Mouse (Mus musculus) cerebellum, adult 11-12 months (tissue): Measurements from ENCODE around the gene Clasp1.

Source experiments
- DNase-seq: peaks from one replicate; pipeline ENCODE4 v3.0.0; 2022

The Clasp1 gene

GRCm38 (mm10) chr1:118388757-118389453 is at the start of gene Clasp1:
Gene Clasp1 (plus strand): TSS chr1:118389058.
- DNase-seq, result peak; percentile 98

- no peak for DNase-seq
Observed at GRCm38 (mm10) chr1:118343649-118344435, 45.0 kb upstream of the Clasp1 start.

- DNase-seq, result no peak
Observed at GRCm38 (mm10) chr1:118349922-118350321, 38.9 kb upstream of the Clasp1 start.

GRCm38 (mm10) chr1:118359071-118359761 is 29.6 kb upstream of the Clasp1 start:
- DNase-seq, result no peak

- no peak for DNase-seq
Observed at GRCm38 (mm10) chr1:118367970-118368369, 20.9 kb upstream of the Clasp1 start.

GRCm38 (mm10) chr1:118368721-118369461 is 20.0 kb upstream of the Clasp1 start:
- DNase-seq, result no peak

- DNase-seq, result no peak
Observed at GRCm38 (mm10) chr1:118377784-118378183, 11.1 kb upstream of the Clasp1 start.

GRCm38 (mm10) chr1:118380105-118380786 is 8.6 kb upstream of the Clasp1 start:
- no peak for DNase-seq

- peak; percentile 59 for DNase-seq
Observed at GRCm38 (mm10) chr1:118388127-118388756, 616 bp upstream of the Clasp1 start.

GRCm38 (mm10) chr1:118389454-118390265 is 802 bp downstream of the Clasp1 start:
- peak; percentile 83 for DNase-seq

- no peak for DNase-seq
Observed at GRCm38 (mm10) chr1:118390266-118390660, 1.4 kb downstream of the Clasp1 start.

GRCm38 (mm10) chr1:118390871-118391387 is 2.1 kb downstream of the Clasp1 start:
- peak; percentile 29 for DNase-seq

GRCm38 (mm10) chr1:118392246-118392645 is 3.4 kb downstream of the Clasp1 start:
- DNase-seq, result no peak

- DNase-seq, result no peak
Observed at GRCm38 (mm10) chr1:118393916-118394315, 5.1 kb downstream of the Clasp1 start.

- DNase-seq, result no peak
Observed at GRCm38 (mm10) chr1:118397866-118398265, 9.0 kb downstream of the Clasp1 start.

GRCm38 (mm10) chr1:118398567-118398966 is 9.7 kb downstream of the Clasp1 start:
- DNase-seq, result no peak

- DNase-seq, result no peak
Observed at GRCm38 (mm10) chr1:118399625-118400310, 10.9 kb downstream of the Clasp1 start.

- DNase-seq, result no peak
Observed at GRCm38 (mm10) chr1:118401991-118402390, 13.1 kb downstream of the Clasp1 start.

GRCm38 (mm10) chr1:118402556-118402955 is 13.7 kb downstream of the Clasp1 start:
- DNase-seq, result no peak

GRCm38 (mm10) chr1:118402966-118403365 is 14.1 kb downstream of the Clasp1 start:
- no peak for DNase-seq
